Mouse (Mus musculus) left cerebral cortex, postnatal 14 days (tissue): Measurements from ENCODE around the gene Fam71e1. TPM values are rescaled to one million over a fixed set of nuclear protein-coding genes. Genes with fewer than 3 reads are reported as not detected.

ENCODE experiments used
- DNase-seq, 2 experiments: peaks; one replicate each; pipeline ENCODE4 v3.0.0; 2021 to 2022; ENCODE audit warnings: low spot score in 2 of 2, mixed read lengths in 1 of 2
- intact Hi-C: fragments of 180-260 bp; cut with DNase I; formaldehyde crosslinking; loops from one replicate; pipeline ENCODE4 v1.15.1; 2025
- long read RNA-seq, 2 experiments: library from polyadenylated mRNA; stranded (forward); transcript quantifications; one replicate each; pipeline ENCODE4 v2.0.0; 2021
- total RNA-seq, 2 experiments: library from RNA; stranded (reverse); gene quantifications; 2 replicates each; pipeline ENCODE4 v1.2.3; 2021

The Fam71e1 gene
- total RNA-seq = 10 to 100 TPM; 26.5 to 32.5 TPM
- long read RNA-seq, experiment 1, partial matches to known transcripts = 3 of 9 reads
- long read RNA-seq, experiment 1, other reads (novel, unspliced or antisense) = 2 of 9 reads
- long read RNA-seq, experiment 2, partial matches to known transcripts = 2 of 6 reads
- long read RNA-seq, experiment 2, other reads (novel, unspliced or antisense) = 1 of 6 reads

- intact Hi-C loops = loop anchor here (2.0 kb wide), 1 partner anchor 21 kb away; no protein-coding TSS in a partner anchor
- DNase-seq = peak; percentile 99
Observed at GRCm38 (mm10) chr7:44495992-44496770, at the start of gene Fam71e1, which contains the start of gene Emc10. TSS of gene Fam71e1 (plus strand) at chr7:44496581. TSS of gene Emc10 (minus strand) at chr7:44496529.

GRCm38 (mm10) chr7:44453256-44453655 is 43.1 kb upstream of the Fam71e1 start:
- intact Hi-C loops = no loop called here
- no peak for DNase-seq

GRCm38 (mm10) chr7:44456302-44456701 is 40.1 kb upstream of the Fam71e1 start:
- intact Hi-C loops = no loop called here
- no peak for DNase-seq

GRCm38 (mm10) chr7:44460067-44460466 is 36.3 kb upstream of the Fam71e1 start:
- no peak for DNase-seq
- intact Hi-C loops = no loop called here

- intact Hi-C loops = no loop called here
Observed at GRCm38 (mm10) chr7:44460767-44461502, 35.4 kb upstream of the Fam71e1 start.

GRCm38 (mm10) chr7:44461503-44462217 is 34.7 kb upstream of the Fam71e1 start:
- intact Hi-C loops = loop anchor here (2.0 kb wide), 1 partner anchor 17 kb away; no protein-coding TSS in a partner anchor
- no peak for DNase-seq

More at GRCm38 (mm10) chr7:44460767-44461502, 35.4 kb upstream of the Fam71e1 start:
- DNase-seq = no peak

GRCm38 (mm10) chr7:44462218-44463055 is 33.9 kb upstream of the Fam71e1 start:
- DNase-seq = peak in 1 of 2 experiments; percentile 41
- intact Hi-C loops = loop anchor here (2.0 kb wide), 1 partner anchor 18 kb away; no protein-coding TSS in a partner anchor

- no peak for DNase-seq
- intact Hi-C loops = loop anchor here (2.0 kb wide), 1 partner anchor 18 kb away; no protein-coding TSS in a partner anchor
Observed at GRCm38 (mm10) chr7:44463056-44463425, 33.3 kb upstream of the Fam71e1 start.

- DNase-seq = no peak
- intact Hi-C loops = loop anchor here (2.0 kb wide), 1 partner anchor 19 kb away; no protein-coding TSS in a partner anchor
Observed at GRCm38 (mm10) chr7:44463556-44464225, 32.7 kb upstream of the Fam71e1 start.

GRCm38 (mm10) chr7:44464511-44464910 is 31.9 kb upstream of the Fam71e1 start:
- intact Hi-C loops = no loop called here
- peak; percentile 86 to 95 for DNase-seq

GRCm38 (mm10) chr7:44465111-44465510 is 31.3 kb upstream of the Fam71e1 start, which contains the start of gene Aspdh:
TSS of gene Aspdh (plus strand) at chr7:44465391.
- intact Hi-C loops = no loop called here
- DNase-seq = no peak

- intact Hi-C loops = no loop called here
- DNase-seq = no peak
Observed at GRCm38 (mm10) chr7:44466006-44466887, 30.1 kb upstream of the Fam71e1 start.

- no peak for DNase-seq
- intact Hi-C loops = no loop called here
Observed at GRCm38 (mm10) chr7:44466888-44467311, 29.5 kb upstream of the Fam71e1 start.

GRCm38 (mm10) chr7:44467811-44468411 is 28.5 kb upstream of the Fam71e1 start, which contains the start of gene Josd2:
TSS of gene Josd2 (plus strand) at chr7:44467980.
- intact Hi-C loops = no loop called here
- peak; percentile 96 to 98 for DNase-seq

- DNase-seq = no peak
- intact Hi-C loops = no loop called here
Observed at GRCm38 (mm10) chr7:44468644-44469285, 27.6 kb upstream of the Fam71e1 start.
